Mouse (Mus musculus) CD8-positive naive resting alpha-beta T cell, adult 2 months (primary cell): ENCODE measurements at regions not wholly inside any gene's neighbourhood (a gene's known extent, or its start where the extent isn't known, plus 50 kb on each side); places are given as distances from the start of the nearest gene placed in this dataset.

Experiments
- DNase-seq, 2 experiments: peaks; one replicate each; pipeline ENCODE4 v3.0.0; 2022; ENCODE audit warnings: low read depth in 2 of 2, low spot score in 2 of 2

- DNase-seq, result no peak
These were observed 244.0 kb upstream of the Gnaz start for GRCm38 (mm10) chr10:74722971-74723370.

GRCm38 (mm10) chr10:74749446-74749845, 217.5 kb upstream of the Gnaz start:
- DNase-seq, result no peak

GRCm38 (mm10) chr10:74750879-74751278, 216.1 kb upstream of the Gnaz start:
- no peak for DNase-seq

- no peak for DNase-seq
These were observed 206.2 kb upstream of the Gnaz start for GRCm38 (mm10) chr10:74760734-74761133.

GRCm38 (mm10) chr10:74789245-74789644, 177.7 kb upstream of the Gnaz start:
- no peak for DNase-seq

- DNase-seq, result no peak
These were observed 177.0 kb upstream of the Gnaz start for GRCm38 (mm10) chr10:74789987-74790386.

- no peak for DNase-seq
These were observed 143.6 kb upstream of the Gnaz start for GRCm38 (mm10) chr10:74823395-74823794.

GRCm38 (mm10) chr10:74834359-74834758, 132.6 kb upstream of the Gnaz start:
- no peak for DNase-seq

- DNase-seq, result peak in 1 of 2 experiments; percentile 8
These were observed 118.6 kb upstream of the Gnaz start for GRCm38 (mm10) chr10:74848372-74848771.

GRCm38 (mm10) chr10:74854991-74855664, 111.8 kb upstream of the Gnaz start:
- DNase-seq, result no peak
